In genomic region chr2:150665534-150666451, GRCm38 (mm10) we compare ENCODE assay signal across 9 mouse cellular contexts. TPM values are rescaled to one million over a fixed set of nuclear protein-coding genes. Genes with fewer than 3 reads are reported as not detected.
DNase-seq lines count a peak whose midpoint lies in the region; ATAC-seq lines count a peak whose summit lies in the region.
"Had no signal": no experiment of that assay in that cellular context is flagged by ENCODE, and none has a peak within 500 bp of the region (broad histone marks: within the 10 kb centered on the region; RNA-seq: fewer than 3 reads in every experiment).

No protein-coding gene starts in this region.

- peak overlapping the region; percentile 13; the same call in 1 of the 2 replicates for H3K4me3 ChIP-seq in hindbrain, embryonic 13.5 days

- peak; percentile 42 for DNase-seq in spleen, adult 12 weeks (ENCODE audit: low spot score)
- DNase-seq in spleen, adult 18-20 months, result no peak
- peak; percentile 71 for DNase-seq in thymus, postnatal 14 days
- no peak for DNase-seq in cerebellum, postnatal 25 days
- DNase-seq in adrenal gland, postnatal 25 days, result no peak
- no peak for DNase-seq in layer of hippocampus, adult 18-20 months (ENCODE audit: low spot score in 2 of 2)

- H3K36me3 ChIP-seq in hindbrain, embryonic 13.5 days, result no peaks in the 10 kb centered on the region

- H3K4me2 ChIP-seq in hindbrain, embryonic 13.5 days, result peak overlapping the region; percentile 32

- 50% methylated on average over 10 of the region's 10 CpGs for WGBS in hindbrain, embryonic 13.5 days

- no peak overlapping the region for H3K9ac ChIP-seq in hindbrain, embryonic 13.5 days

- H3K27ac ChIP-seq in hindbrain, embryonic 13.5 days, result no peak overlapping the region

- no peaks in the 10 kb centered on the region for H3K9me3 ChIP-seq in hindbrain, embryonic 13.5 days

- ATAC-seq in hindbrain, embryonic 13.5 days (ENCODE audit: low FRiP score), result no peak
- ATAC-seq in megakaryocyte-erythroid progenitor cell, adult 5-6 weeks (replicated peaks; ENCODE audit: low FRiP score, low TSS enrichment, poor library complexity, severe bottlenecking), result peak; percentile 52

- H3K27me3 ChIP-seq in hindbrain, embryonic 13.5 days, result peaks cover 15% of the 10 kb centered on the region

- H3K4me1 ChIP-seq in hindbrain, embryonic 13.5 days (replicated peaks), result peaks cover 29% of the 10 kb centered on the region

RNA-seq across cellular contexts. Expression of gene Acss1, which starts 2.5 kb away (rescaled TPM):
- 19.8 and 20.1 TPM in 2 replicates for polyA plus RNA-seq in hindbrain, embryonic 13.5 days (2015; fragmentation: Nextera tagmentation; extraction: Ambion mirVana)
- 90.4 and 97.4 TPM in 2 replicates for total RNA-seq in megakaryocyte-erythroid progenitor cell, adult 5-6 weeks (2014; fragmentation: Nextera tagmentation)
- 66.9 and 69.4 TPM in 2 replicates for total RNA-seq in megakaryocyte-erythroid progenitor cell, adult 5-6 weeks (2017)
- 17.3 and 23.4 TPM in 2 replicates for total RNA-seq in adrenal gland, postnatal 25 days (2021)
- total RNA-seq in layer of hippocampus, adult 18-20 months (2021), result 10 to 100 TPM; 23.7 to 25.7 TPM

RNA-seq across cellular contexts. Expression of gene Vsx1, which starts 23.4 kb away (rescaled TPM):
- polyA plus RNA-seq in hindbrain, embryonic 13.5 days (2015; fragmentation: Nextera tagmentation; extraction: Ambion mirVana), result 0.18 and 0.61 TPM in 2 replicates
- total RNA-seq in megakaryocyte-erythroid progenitor cell, adult 5-6 weeks (2014; fragmentation: Nextera tagmentation), result not detected in 2 replicates
- not detected in 2 replicates for total RNA-seq in megakaryocyte-erythroid progenitor cell, adult 5-6 weeks (2017)
- total RNA-seq in adrenal gland, postnatal 25 days (2021), result not detected in 2 replicates
- total RNA-seq in layer of hippocampus, adult 18-20 months (2021), result not detected
- polyA plus RNA-seq: intestine, embryonic 14.5 days had no signal

RNA-seq across cellular contexts. Expression of gene Apmap, which starts 57.4 kb away (rescaled TPM):
- polyA plus RNA-seq in hindbrain, embryonic 13.5 days (2015; fragmentation: Nextera tagmentation; extraction: Ambion mirVana), result 42.9 and 45.9 TPM in 2 replicates
- total RNA-seq in megakaryocyte-erythroid progenitor cell, adult 5-6 weeks (2014; fragmentation: Nextera tagmentation), result 10.7 and 20.5 TPM in 2 replicates
- 37.2 and 43.1 TPM in 2 replicates for total RNA-seq in megakaryocyte-erythroid progenitor cell, adult 5-6 weeks (2017)
- 115 and 122 TPM in 2 replicates for total RNA-seq in adrenal gland, postnatal 25 days (2021)
- 10 to 100 TPM; 52.6 to 53.3 TPM for total RNA-seq in layer of hippocampus, adult 18-20 months (2021)

Comparison
In these comparisons a context has a peak if more than half of its experiments do, and no peak if none do; other contexts are left out.
1. DNase-seq: peak in spleen, adult 12 weeks (single experiment) and thymus, postnatal 14 days (single experiment); none in spleen, adult 18-20 months (0 of 2), cerebellum, postnatal 25 days (0 of 2), adrenal gland, postnatal 25 days (single experiment) and layer of hippocampus, adult 18-20 months (0 of 2).